Mouse (Mus musculus) kidney, adult 11 months (tissue): ENCODE measurements at regions not wholly inside any gene's neighbourhood (a gene's known extent, or its start where the extent isn't known, plus 50 kb on each side); places are given as distances from the start of the nearest gene placed in this dataset.
"Not testable (repeated sequence)": the region's sequence is repeated elsewhere in the genome, so short reads cannot be mapped to it uniquely, and the experiment has no call there.

Source experiments
- DNase-seq: peaks from one replicate; pipeline ENCODE4 v3.0.0; 2022

DNA sequence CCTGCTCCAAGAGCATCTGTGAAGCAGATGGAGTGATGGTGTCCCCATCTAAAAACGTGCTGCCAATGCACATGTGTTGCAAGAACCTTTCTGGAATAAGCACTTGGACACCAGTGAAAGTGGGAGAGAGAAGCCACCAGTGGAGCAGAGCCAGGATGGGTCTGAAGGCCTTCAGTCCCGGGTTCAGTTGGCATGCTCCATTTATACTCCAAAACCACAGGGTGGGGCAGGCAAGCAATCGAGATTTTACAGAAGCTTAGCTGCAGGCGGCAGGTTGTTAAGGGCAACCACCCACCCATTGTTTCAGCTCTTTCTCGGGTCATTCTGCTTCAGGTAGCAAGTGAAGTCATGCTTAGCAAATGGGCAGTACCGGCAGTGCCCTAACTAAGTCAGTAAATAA is 51.8 kb upstream of the Sv2b start:
- no peak for DNase-seq

DNA sequence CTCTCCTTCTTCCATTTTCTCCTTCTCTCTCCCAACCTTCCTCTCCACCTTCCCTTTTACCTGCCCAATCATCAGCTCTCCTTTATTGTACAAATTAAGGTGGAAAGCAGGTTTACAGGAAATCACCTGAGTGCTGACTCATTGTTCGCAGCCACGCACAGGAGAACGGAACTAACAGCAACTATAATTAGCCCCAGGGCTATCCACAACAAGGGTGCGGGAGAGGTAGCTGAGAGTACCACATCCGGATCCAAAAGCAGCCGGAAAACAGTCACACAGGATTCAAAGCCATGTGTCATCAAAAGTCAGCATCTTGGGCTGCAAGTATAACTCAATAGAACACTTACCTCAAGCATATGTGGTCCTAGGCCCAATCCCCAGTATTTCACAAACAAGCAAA is 53.5 kb upstream of the Sv2b start:
- DNase-seq = no peak

DNA sequence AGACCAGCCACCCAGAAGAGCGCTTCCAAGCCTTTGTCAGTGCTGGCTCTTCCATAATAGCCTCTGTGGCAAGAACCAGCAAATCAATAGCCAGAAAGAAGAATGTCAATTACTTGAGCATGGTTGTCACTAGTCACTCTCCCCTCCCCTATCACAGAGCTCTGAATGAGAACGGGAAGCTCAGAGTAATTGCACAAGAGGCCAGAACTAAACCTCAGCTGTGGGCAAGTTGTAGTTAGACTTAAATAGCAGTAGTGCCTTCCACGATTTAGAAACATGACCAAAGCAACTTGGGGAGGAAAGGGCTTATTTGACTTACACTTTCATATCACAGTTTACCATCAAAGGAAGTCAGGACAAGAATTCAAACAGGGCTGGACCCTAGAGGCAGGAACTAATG is 56.4 kb upstream of the Sv2b start:
- no peak for DNase-seq

DNA sequence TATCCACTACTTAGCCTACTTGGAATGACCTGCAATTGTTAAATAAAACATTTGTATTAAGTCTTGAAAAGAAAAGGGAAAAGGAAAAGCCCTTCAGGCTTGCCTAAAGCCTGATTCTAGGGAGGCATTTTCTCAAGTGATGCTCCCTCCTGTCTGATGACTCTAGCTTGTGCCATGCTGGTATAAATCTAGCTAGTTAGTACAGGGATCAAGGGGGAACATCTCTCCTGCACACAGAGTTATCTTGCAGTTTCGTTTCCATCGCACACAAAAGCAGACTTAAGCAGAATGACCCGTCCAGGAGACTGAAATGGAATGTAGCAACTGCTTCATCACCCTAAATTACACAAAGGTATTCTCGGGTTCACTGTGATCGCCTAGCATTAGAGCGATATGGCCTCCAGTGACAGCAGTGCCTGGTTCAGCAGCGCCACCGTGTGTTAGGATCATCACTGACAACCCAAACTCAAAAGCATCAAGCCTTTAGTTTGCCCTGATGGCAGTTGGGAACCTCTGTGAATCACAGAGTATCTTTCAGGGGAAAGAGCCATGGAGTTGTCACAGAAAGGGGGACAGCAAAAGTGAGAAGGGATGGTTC is 57.3 kb upstream of the Sv2b start:
- DNase-seq = peak; percentile 20

DNA sequence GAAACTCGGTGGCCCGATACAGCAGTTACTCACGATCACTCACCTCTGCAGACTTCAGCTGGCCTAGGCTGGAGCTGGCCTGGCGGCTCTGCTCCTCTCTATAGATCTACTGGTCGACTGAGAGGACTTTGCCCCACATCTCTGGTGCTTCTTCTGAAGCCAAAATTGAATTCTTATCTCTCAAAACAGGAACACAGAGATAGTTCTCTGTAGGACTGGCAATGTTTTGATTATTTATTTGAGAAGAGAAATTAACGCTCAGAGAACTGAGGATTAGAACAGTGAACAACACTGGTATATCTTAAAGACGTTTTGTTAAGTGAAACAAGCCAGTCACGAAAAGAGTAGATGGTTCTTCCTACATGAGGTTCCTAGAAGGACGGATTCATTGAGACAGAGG is 59.3 kb upstream of the Sv2b start:
- no peak for DNase-seq

DNA sequence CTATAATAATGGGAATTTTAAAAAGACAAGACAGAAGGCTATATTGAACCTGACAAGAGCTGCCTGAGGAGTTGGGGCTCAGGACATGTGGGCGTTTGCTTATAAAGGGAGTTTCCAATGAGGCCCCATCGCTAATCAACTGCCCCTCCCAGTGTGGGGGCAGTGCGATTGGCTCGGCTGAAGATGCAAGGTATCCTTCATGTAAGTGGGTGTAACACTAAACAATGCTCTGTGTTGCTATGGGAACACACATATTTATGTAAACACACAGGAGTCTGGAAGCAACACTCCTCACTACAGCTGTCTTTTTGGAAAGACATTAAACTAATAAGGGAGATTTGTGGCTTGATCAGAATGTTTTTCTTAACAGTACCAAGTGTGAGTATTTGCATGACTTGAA is 60.3 kb upstream of the Sv2b start:
- DNase-seq = no peak

DNA sequence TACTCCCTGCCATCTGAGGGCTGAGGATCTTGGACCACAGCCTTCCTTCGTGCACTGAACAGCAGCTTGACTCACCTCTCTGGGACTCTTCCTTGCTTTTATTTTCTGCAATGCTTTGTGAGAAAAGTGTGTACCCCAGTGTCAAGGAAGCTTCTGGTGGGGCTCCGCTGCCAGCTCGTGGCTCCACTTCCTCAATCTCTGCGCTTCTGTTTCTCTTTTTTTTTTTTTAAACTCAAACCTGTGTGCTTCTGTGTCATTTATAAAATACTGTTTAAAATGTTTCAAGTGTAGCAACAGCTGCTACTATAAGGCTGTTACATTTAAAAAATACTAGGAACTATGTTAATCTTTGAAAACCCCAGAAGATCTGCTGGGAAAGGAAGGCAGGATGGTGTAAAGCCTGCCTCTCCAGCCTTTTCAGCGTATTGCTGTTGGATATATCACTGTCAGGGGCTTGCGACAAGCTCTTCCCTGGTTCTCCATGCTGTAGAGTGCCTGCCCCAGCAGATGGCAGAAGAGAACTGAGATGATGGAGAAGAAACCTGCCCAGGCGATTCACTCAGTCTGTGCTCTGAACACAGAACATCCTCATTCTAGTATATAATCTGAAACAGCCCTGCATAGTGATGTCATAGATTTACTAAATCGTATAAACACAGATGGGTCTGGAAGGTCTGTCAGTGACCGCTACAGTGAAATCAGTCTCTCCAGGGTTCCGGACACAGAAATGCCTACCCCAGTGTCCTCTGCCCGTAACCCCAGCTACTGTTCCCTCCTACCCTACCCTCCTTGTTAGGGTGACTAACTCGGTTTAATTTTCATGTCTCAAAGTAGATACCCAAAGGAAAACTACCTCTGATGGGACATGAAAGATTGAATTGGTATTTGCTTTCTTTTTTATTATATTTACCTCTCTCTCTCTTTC is 61.8 kb upstream of the Sv2b start:
- DNase-seq = peak; percentile 41

DNA sequence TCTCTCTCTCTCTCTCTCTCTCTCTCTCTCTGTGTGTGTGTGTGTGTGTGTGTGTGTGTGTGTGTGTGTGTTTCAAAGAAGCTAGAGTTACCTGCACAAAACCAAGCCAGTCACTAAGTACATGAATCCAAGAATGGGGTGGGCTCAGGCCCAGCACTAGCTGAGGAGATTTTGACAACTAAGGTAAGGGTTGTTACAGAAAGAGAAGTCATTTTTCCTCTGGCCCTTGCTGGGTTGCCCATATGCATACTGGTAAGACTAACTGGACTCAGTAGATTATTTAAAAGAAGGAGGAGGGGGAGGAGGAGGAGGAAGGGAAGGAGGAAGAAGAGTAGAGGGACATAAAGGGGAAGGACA is 62.4 kb upstream of the Sv2b start:
- DNase-seq = no peak

DNA sequence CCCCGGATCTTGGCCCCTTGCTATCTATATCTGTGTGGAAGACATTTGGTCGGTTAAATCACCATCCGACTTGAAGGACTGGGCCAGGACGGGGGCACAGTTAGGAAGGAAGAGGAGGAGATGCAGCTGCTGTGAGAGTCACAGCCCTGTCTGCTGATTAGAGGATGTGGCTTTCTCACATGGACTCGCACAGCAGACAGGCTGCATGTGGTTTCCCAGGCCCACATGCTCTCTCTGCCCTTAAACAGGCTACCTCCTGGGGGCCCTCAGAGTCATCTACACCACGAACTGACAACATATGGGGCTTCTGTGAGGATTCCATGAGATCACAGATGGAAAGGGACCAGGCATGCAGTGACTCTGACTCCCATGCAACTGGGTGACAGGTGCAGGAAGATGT is 62.9 kb upstream of the Sv2b start:
- DNase-seq = no peak

DNA sequence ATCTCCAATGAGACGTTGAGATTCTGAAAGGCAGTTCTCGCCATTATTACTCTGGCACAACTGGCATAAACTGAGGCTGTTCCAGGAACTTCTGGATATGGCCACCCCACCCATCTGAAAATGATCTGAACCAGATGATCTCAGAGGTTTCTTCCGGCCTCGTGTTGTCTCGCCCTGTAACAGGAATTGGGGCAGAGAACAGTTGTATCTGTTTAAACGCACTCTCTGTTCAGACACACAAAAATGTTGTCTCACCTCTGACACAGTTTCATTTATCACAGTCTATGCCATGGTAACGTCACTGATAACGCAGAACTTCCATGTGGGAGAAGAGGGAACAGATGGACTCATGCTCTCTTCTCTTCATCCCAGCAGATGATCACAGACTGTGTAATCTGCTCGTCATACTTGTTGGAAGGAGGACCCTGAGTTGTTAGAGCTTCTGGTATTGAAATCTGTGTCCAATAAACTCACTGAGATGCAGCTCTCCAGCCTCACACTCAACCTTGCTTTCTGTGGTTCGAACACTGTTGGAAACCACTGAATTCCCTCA is 63.9 kb upstream of the Sv2b start:
- no peak for DNase-seq

DNA sequence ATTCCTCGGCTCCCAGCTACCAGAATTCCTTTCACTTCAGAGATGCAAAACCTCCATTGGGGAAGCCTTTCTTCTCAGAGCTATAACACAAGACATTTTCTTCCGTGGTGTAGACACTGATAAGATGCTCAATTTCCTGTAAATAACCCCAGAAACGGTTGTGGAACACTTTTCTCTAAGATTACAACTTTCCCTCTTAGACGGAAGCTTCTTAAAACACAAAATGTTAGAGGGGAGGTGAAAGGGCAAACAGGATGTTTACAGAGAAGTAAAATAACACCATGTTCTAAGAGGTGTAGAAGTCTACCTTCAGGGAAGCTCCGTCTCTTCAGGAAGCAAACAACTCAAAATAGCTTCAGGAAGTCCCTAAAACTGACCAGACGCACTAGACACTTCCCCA is 65.4 kb upstream of the Sv2b start:
- no peak for DNase-seq

DNA sequence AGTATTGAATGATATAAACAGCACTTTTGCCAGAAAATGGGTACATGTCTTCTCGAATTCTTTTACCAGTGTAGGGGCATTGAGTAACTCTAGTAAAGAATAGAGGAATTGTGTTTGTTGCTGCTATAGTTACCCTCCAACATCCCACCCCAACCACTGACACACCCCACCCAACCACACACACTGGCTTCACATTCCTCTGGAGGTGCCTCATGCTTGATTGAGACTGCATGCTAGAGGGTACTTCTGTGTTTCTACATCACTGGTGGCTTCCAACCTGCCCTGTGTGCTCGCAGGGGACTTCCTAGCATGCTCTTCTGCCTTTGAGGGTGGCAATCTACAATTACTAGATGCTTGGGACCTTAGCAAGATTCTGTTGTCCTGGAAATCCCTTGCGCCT is 70.5 kb upstream of the Sv2b start:
- DNase-seq = no peak

DNA sequence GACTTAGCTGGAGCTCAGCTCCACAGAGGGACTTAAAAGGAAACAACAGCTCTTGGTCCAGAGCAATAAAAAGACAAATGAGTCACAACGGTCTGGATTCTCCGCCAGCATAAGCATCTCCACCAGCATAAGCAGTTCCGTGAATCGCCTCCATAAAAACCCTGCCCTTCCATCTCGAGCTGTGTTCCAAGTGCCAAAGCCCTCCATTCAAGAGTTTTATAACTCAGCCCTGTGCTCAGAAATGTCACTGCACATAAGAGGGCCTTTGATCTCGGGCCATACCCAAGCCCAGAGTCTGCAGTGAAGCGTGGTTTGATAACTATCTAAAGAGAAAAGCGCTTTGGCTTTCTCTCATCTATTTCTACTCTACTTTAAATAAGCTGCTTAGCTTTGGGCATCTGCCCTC is 70.8 kb upstream of the Akap13 start:
- no peak for DNase-seq

DNA sequence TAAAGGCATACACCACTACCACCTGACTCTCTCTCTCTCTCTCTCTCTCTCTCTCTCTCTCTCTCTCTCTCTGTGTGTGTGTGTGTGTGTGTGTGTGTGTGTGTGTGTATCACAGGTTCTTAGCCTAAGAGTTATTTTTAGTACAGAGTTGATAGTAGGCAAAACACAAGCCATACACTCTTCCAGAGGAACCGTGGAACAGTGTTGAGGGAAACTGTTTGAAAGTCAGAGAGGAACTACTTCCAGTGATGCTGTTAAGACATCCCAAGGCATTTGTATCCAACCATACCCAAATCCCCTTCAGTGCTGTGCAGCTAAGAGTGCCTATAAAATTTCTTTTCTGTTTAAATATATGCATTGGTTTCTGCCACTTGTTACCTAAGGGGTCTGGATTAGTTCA is 68.3 kb upstream of the Akap13 start:
- no peak for DNase-seq

DNA sequence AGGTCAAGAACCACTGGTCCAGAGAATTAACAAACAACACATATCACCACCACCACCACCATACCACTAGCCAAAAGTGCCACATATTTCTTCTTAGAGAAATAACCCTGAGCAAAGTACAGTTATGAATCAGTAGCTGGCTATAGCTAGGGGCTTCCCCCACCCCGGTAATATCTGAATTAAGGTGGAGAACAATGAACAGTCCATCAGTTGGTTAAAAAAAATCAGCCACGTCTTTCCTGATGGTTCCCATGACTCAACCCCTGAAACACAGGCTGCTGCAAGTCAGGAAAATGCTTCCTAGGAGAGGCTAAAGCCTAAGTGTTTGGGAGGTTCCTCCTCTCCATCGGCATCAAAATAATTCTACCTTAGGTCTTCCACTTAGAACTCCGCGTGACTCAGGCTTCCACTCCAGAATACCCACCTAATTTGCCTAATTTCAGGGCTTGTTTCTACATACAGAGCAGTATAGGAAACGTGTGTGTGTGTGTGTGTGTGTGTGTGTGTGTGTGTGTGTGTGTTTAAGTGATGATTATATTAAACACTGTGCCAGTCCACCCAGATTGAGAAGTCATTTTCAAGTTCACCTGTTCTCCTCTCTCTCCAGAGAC is 67.4 kb upstream of the Akap13 start:
- no peak for DNase-seq

DNA sequence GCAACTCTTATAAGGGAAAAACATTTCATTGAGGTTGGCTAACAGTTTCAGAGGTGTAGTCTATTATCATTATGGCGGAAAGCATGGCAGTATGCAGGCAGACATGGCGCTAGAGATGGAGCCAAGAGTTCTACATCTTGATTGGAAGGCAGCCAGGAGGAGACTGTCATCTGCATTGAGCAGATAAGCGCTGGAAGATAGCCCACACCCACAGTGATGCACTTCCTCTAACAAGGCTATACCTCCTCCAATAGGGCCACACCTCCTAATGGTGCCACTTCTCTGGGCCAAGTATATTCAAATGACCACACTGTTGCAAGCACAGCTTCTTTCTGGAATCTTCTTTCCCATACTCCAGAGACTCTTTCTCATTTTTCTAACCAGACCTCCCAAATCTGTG is 65.2 kb upstream of the Akap13 start:
- DNase-seq = no peak

DNA sequence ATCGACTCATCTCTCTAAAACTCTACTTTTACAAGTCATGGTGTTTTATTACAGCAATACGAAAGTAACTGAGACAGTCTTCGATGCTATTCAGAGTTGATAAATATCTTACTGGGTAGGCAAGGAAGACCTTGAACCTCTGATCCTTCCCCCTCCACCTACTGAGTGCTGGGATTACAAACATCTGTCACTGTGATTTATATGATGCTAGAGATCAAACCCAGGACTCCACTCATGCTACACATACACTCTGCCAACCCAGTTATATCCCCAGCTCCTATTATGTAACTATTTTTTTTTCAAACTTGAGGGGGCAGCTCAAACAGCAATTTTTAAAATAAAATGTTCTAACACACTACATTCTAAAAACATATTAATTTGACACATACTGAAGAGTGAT is 62.6 kb upstream of the Akap13 start:
- DNase-seq = no peak

DNA sequence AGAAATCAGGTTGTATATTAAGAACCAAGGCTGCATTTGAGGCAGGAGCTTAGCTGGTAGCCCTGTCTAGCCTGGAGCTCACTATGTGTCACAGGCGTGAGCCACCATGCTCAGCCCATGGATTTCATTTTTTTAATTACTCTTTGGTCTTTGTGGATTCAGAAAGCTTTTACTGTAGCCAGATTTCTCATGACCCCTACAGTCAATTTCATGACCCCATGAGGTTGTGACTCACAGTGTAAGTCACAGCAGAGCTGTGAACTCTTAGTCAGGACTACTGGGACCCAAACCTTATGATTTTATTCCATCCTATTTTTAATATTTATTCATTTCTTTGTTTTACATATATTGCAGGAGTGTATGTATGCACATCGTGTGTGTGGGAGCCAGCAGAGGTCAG is 61.9 kb upstream of the Akap13 start:
- DNase-seq = no peak

DNA sequence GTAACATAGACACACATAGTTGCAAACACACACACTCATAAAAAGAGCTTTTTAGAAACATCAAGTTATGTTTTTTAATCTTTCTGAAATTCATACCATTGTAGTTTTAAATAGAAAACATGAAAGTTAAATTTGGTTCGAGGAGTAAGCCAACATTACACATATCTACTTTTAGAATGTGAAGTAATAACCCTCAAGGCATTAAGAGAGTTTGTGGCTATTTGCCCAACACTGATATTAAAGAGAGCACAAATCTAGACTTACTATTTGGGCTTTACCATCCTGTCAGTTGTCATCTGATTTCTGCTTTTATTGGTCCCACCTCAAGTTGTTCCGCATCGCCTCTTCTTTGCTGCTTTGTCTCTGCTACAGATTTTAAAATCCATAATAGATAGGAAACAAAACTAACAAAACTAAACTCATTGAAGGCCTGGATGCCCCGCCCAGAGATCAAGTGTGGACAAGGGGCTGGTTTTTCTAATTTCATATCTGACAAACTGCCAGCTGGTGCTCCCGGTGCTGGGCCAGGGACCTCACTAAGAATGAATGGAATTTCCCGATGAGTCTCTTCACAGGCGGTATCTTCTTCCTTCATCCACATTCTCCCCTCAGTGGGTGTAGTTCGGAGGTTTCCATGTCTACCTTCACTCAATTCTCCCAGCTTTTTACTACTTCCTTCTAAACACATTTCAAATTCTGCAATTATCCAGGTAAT is 60.3 kb upstream of the Akap13 start:
- no peak for DNase-seq

DNA sequence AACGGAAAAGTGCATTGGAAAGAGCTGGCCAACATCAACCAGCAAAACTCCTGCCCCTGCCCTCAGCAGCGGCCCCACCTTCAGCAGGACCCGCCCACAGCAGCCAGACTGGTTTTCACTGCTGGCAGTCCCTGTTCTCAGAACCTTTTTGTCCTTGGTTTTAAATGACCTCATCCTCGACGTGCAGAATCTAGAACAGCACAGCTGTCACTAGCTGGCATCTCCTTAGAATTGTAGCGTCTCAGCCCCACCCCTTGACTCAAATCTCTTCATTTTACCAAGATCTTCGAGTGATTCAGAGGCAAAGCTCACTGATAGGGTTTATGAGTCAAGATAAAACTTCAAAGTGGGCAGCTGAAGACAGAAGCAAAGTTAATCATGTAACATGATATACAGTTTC is 57.8 kb upstream of the Akap13 start:
- DNase-seq = no peak

DNA sequence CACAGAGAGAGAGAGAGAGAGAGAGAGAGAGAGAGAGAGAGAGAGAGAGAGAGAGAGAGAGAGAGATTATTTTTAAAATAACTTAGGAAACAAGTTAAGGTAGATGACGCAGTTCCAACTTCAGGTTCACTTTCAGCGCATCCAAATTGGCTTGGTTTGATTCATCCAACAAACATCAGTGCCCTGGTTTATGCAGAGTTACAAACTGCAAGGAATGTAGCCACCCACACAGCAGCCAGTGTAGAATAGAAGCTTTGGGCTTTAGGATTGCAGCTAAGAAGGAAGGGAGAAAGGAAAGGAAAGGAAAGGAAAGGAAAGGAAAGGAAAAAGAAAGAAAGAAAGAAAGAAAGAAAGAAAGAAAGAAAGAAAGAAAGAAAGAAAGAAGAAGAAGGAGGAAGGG is 56.9 kb upstream of the Akap13 start:
- not testable (repeated sequence) for DNase-seq

DNA sequence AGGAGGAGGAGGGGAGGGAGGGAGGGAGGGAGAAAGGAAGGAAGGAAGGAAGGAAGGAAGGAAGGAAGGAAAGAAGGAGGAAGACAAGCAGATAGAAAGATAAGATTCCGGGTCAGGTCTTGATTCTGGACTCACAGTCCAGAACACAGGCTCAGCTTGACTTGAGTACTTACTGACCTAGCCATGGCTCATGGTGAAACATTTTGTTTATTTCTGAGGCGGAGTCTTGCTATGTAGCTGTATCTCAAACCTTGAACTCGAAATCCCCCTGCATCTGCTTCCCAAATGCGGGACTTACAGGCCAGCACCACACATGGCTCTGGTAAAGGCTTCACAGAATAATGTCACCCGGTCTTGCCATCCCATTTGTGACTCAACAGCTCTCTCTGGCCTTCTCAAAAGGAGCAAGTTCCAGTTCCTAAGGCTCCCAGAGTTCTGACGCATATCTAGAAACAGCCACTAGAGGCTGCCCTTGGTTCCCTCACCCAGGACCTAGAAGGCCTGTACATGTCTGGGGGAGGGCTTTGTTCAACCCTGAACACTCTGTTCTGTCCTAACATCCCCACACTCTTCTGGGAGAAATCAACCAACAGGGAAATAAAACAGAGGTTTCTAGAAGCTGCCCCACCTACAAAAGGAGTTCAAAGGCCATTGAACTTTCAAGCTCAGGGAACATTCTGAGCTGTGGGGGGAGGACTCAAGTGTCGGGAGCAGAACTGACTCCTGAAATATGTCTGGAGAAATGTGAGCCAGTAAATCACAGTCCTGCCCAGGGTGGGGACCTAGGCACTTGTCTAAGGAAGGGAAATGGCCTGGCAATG is 56.2 kb upstream of the Akap13 start:
- DNase-seq = peak; percentile 59

DNA sequence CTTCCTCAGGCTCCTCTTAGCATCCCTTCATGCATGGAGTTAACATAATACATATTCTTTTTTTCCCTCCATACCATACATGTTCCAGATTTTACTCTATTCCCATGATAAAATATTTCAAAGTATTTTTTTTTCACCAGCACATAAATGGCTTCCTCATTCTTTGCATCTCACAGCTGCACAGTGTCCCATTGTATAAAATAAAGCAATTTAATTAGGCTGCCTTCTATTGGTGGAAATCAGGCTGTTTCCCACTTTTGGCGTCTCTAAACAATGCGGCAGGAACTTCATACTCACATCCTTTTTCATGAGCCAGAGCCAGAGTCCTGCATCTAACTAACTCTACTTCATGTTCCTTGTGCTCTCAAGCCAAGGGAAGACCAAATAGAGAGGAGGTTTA is 54.9 kb upstream of the Akap13 start:
- DNase-seq = no peak
